Mouse (Mus musculus): ENCODE results near the gene Vps8.

GRCm38 (mm10) chr16:21523738-21524137, 100.8 kb downstream of the Vps8 start:
- TF ChIP-seq CTCF (IDR thresholded peaks at IDR 0.05; ENCODE audit: control insufficient read depth, insufficient read depth, insufficient read length) (no peak), MYOG (IDR thresholded peaks at IDR 0.05; ENCODE audit: control insufficient read depth, extremely low read depth, insufficient read length) (no peak)

Data from C2C12 (cell line).